Mouse (Mus musculus): ENCODE results near the gene Plekha6. TPM values are rescaled to one million over a fixed set of nuclear protein-coding genes. Genes with fewer than 3 reads are reported as not detected.

Plekha6 gene
- total RNA-seq, 2 experiments from 2014 or later, result 8.1 to 10.6 TPM

GRCm38 (mm10) chr1:133268503-133268902, 104.5 kb downstream of the Plekha6 start:
- DNase-seq (ENCODE audit: low spot score), result no peak

- DNase-seq (ENCODE audit: low spot score), result no peak
These were observed 106.3 kb downstream of the Plekha6 start for GRCm38 (mm10) chr1:133270336-133270735.

- no peak for DNase-seq (ENCODE audit: low spot score)
These were observed 110.2 kb downstream of the Plekha6 start for GRCm38 (mm10) chr1:133274163-133274562.

- no peak for DNase-seq (ENCODE audit: low spot score)
These were observed 113.0 kb downstream of the Plekha6 start for GRCm38 (mm10) chr1:133276983-133277382.

GRCm38 (mm10) chr1:133278539-133278938, 114.5 kb downstream of the Plekha6 start:
- no peak for DNase-seq (ENCODE audit: low spot score)

- DNase-seq (ENCODE audit: low spot score), result no peak
These were observed 115.1 kb downstream of the Plekha6 start for GRCm38 (mm10) chr1:133278946-133279631.

GRCm38 (mm10) chr1:133279632-133280093, 115.7 kb downstream of the Plekha6 start:
- DNase-seq (ENCODE audit: low spot score), result no peak

- DNase-seq (ENCODE audit: low spot score), result no peak
These were observed 116.5 kb downstream of the Plekha6 start for GRCm38 (mm10) chr1:133280537-133280936.

- DNase-seq (ENCODE audit: low spot score), result no peak
These were observed 121.9 kb downstream of the Plekha6 start for GRCm38 (mm10) chr1:133285907-133286306.

- no peak for DNase-seq (ENCODE audit: low spot score)
These were observed 123.0 kb downstream of the Plekha6 start for GRCm38 (mm10) chr1:133287051-133287450.

- DNase-seq (ENCODE audit: low spot score), result no peak
These were observed 123.9 kb downstream of the Plekha6 start for GRCm38 (mm10) chr1:133287880-133288279.

GRCm38 (mm10) chr1:133291888-133292287, 127.9 kb downstream of the Plekha6 start:
- DNase-seq (ENCODE audit: low spot score), result no peak

GRCm38 (mm10) chr1:133292608-133293007, 128.6 kb downstream of the Plekha6 start:
- no peak for DNase-seq (ENCODE audit: low spot score)

GRCm38 (mm10) chr1:133296376-133296775, 132.4 kb downstream of the Plekha6 start:
- DNase-seq (ENCODE audit: low spot score), result peak; percentile 13

- no peak for DNase-seq (ENCODE audit: low spot score)
These were observed 134.8 kb downstream of the Plekha6 start for GRCm38 (mm10) chr1:133298816-133299215.

- DNase-seq (ENCODE audit: low spot score), result peak; percentile 55
These were observed 138.5 kb downstream of the Plekha6 start for GRCm38 (mm10) chr1:133302540-133302939.

- DNase-seq (ENCODE audit: low spot score), result peak; percentile 84
These were observed 142.8 kb downstream of the Plekha6 start for GRCm38 (mm10) chr1:133306842-133307241.

GRCm38 (mm10) chr1:133307318-133307717, 143.3 kb downstream of the Plekha6 start:
- peak; percentile 62 for DNase-seq (ENCODE audit: low spot score)

- no peak for DNase-seq (ENCODE audit: low spot score)
These were observed 145.8 kb downstream of the Plekha6 start, which contains the start of gene Golt1a for GRCm38 (mm10) chr1:133309652-133310267. Golt1a (plus strand) TSS chr1:133309800.

GRCm38 (mm10) chr1:133311240-133311639, 147.2 kb downstream of the Plekha6 start:
- DNase-seq (ENCODE audit: low spot score), result no peak

GRCm38 (mm10) chr1:133311946-133312345, 147.9 kb downstream of the Plekha6 start:
- DNase-seq (ENCODE audit: low spot score), result no peak

- peak; percentile 55 for DNase-seq (ENCODE audit: low spot score)
These were observed 150.4 kb downstream of the Plekha6 start for GRCm38 (mm10) chr1:133314364-133314763.

- no peak for DNase-seq (ENCODE audit: low spot score)
These were observed 151.8 kb downstream of the Plekha6 start for GRCm38 (mm10) chr1:133315775-133316174.

Measured in gastrocnemius, adult 18-20 months (tissue).